Mouse (Mus musculus): ENCODE measurements around the gene Gsc2. TPM values are rescaled to one million over a fixed set of nuclear protein-coding genes. Genes with fewer than 3 reads are reported as not detected.

Gsc2 gene
- total RNA-seq, 2 experiments from 2014 or later: not detected

Other genes starting within 250 kb of the Gsc2 start
- gene Med15, start 182.2 kb downstream of the Gsc2 start, total RNA-seq (2021): 10 to 100 TPM; 21.0 to 25.0 TPM
- gene Klhl22, start 155.4 kb downstream of the Gsc2 start, total RNA-seq (2021): 10 to 100 TPM; 18.2 to 24.2 TPM
- gene Scarf2, start 117.8 kb downstream of the Gsc2 start, total RNA-seq (2021): 1 to 10 TPM; 4.8 TPM
- not detected for gene B830017H08Rik, start 81.9 kb downstream of the Gsc2 start, total RNA-seq (2021)
- gene Car15, start 76.7 kb downstream of the Gsc2 start, total RNA-seq (2021): 1 to 10 TPM; 1.7 to 2.1 TPM
- under 1 TPM; 0.27 to 0.33 TPM for gene Gm20518, start 23.4 kb downstream of the Gsc2 start, total RNA-seq (2021)
- under 1 TPM; 0.12 to 0.33 TPM for gene Tssk1, start 20.8 kb downstream of the Gsc2 start, total RNA-seq (2021)
- gene Dgcr2, start 16.5 kb downstream of the Gsc2 start, total RNA-seq (2021): 10 to 100 TPM; 43.5 to 48.3 TPM
- not detected for gene Tssk2, start 16.4 kb downstream of the Gsc2 start, total RNA-seq (2021)
- gene Ess2, start 3.7 kb downstream of the Gsc2 start, total RNA-seq (2021): 1 to 10 TPM; 8.6 TPM
- gene Slc25a1, start 13.2 kb upstream of the Gsc2 start, total RNA-seq (2021): 10 to 100 TPM; 10.3 to 37.8 TPM
- gene Vpreb2, start 65.4 kb upstream of the Gsc2 start, total RNA-seq (2021): not detected
- gene Dgcr6, start 137.8 kb upstream of the Gsc2 start, total RNA-seq (2021): 10 to 100 TPM; 41.8 to 42.0 TPM
- 10 to 100 TPM; 12.3 to 17.9 TPM for gene Prodh, start 175.1 kb upstream of the Gsc2 start, total RNA-seq (2021)
- gene Rtn4r, start 212.6 kb upstream of the Gsc2 start, total RNA-seq (2021): 1 to 10 TPM; 3.6 to 5.5 TPM

All from heart, adult 18-20 months (tissue).